Mouse (Mus musculus) heart, embryonic 16.5 days (tissue): ENCODE data around the gene Ndufaf2. TPM values are rescaled to one million over a fixed set of nuclear protein-coding genes. Genes with fewer than 3 reads are reported as not detected.

Experiments
- ATAC-seq: fragments of 200-750 bp; cut with Nextera tagmentation; replicated peaks from 2 replicates; pipeline ENCODE4 v1.8.0; 2017; ENCODE audit warnings: moderate number of reproducible peaks; ENCODE audit not compliant: insufficient read depth, low FRiP score; ENCODE audit errors: extremely low read depth
- H3K27ac ChIP-seq: fragments of 300-500 bp; sonication (generic); 2 replicates; pipeline ENCODE4 v1.5.1; 2014; ENCODE audit warnings: mild to moderate bottlenecking, low read length, control low read depth, moderate library complexity
- H3K27me3 ChIP-seq: fragments of 300-500 bp; sonication (generic); 2 replicates; pipeline ENCODE4 v1.6.1; 2014; ENCODE audit warnings: low read length, mixed read lengths; ENCODE audit not compliant: control insufficient read depth, insufficient read depth
- H3K36me3 ChIP-seq: fragments of 300-500 bp; sonication (generic); 2 replicates; pipeline ENCODE4 v1.6.1; 2014; ENCODE audit not compliant: control insufficient read depth, insufficient read depth
- H3K4me1 ChIP-seq: fragments of 300-500 bp; sonication (generic); 2 replicates; pipeline ENCODE4 v1.6.1; 2014; ENCODE audit warnings: low read length, mixed read lengths; ENCODE audit not compliant: control insufficient read depth, insufficient read depth
- H3K4me2 ChIP-seq: fragments of 300-500 bp; sonication (generic); 2 replicates; pipeline ENCODE4 v1.6.1; 2014; ENCODE audit warnings: low read depth, mild to moderate bottlenecking, control low read depth, low read length
- H3K4me3 ChIP-seq: fragments of 300-500 bp; sonication (generic); 2 replicates; pipeline ENCODE4 v1.5.1; 2014; ENCODE audit warnings: mild to moderate bottlenecking, control low read depth, low read length
- H3K9ac ChIP-seq: fragments of 300-500 bp; sonication (generic); 2 replicates; pipeline ENCODE4 v1.6.1; 2014; ENCODE audit warnings: low read length, control low read depth
- H3K9me3 ChIP-seq: fragments of 300-500 bp; sonication (generic); replicated peaks from 2 replicates; pipeline ENCODE4 v1.6.1; 2016; ENCODE audit warnings: low read length; ENCODE audit not compliant: control insufficient read depth
- WGBS: fragments of 180-500 bp; shearing (Covaris S2); extraction: QIAGEN DNeasy Blood & Tissue Kit; methylation state at CpG from one replicate; pipeline ENCODE4 v1.1.7; 2014; 5-methylcytosine and 5-hydroxymethylcytosine counted together
- polyA plus RNA-seq: library from polyadenylated mRNA; unstranded; fragments of >200 nt; fragmentation: Nextera tagmentation; extraction: Ambion mirVana; gene quantifications from 2 replicates; pipeline ENCODE4 v1.2.1, GENCODE M21; 2015

The Ndufaf2 gene
- 51.3 and 58.2 TPM in 2 replicates for polyA plus RNA-seq

- WGBS = under 1% methylated on average over 47 of the region's 47 CpGs
- no peak within 1 kb of the TSS; the same call in 1 of the 2 replicates for H3K27ac ChIP-seq
- peak; percentile 98 for ATAC-seq
These were observed at the start of gene Ndufaf2, which contains the start of gene Ercc8 for GRCm38 (mm10) chr13:108158465-108159240. TSS of gene Ndufaf2 (minus strand) at chr13:108158623. TSS of gene Ercc8 (plus strand) at chr13:108158731.

GRCm38 (mm10) chr13:108208090-108208489, 49.7 kb upstream of the Ndufaf2 start:
- no peak overlapping the region for H3K27ac ChIP-seq
- 68% methylated on average over 5 of the region's 5 CpGs for WGBS

More at GRCm38 (mm10) chr13:108158465-108159240, at the start of gene Ndufaf2, which contains the start of gene Ercc8:
- Histone ChIP-seq H3K4me2 (peak within 1 kb of the TSS; percentile 85), H3K36me3 (no peaks in the 10 kb centered on the region), H3K9me3 (no peaks in the 10 kb centered on the region), H3K9ac (peak within 1 kb of the TSS; percentile 82), H3K4me3 (peak within 1 kb of the TSS; percentile 97), H3K4me1 (peaks cover 11% of the 10 kb centered on the region), H3K27me3 (no peaks in the 10 kb centered on the region)

GRCm38 (mm10) chr13:108207447-108207846, 49.0 kb upstream of the Ndufaf2 start:
- no peaks in the 10 kb centered on the region for H3K36me3 ChIP-seq
- no peak for ATAC-seq
- no peak overlapping the region for H3K4me2 ChIP-seq
- no peaks in the 10 kb centered on the region for H3K9me3 ChIP-seq
- peaks cover 2% of the 10 kb centered on the region; the same call in 1 of the 2 replicates for H3K4me1 ChIP-seq
- H3K4me3 ChIP-seq = no peak overlapping the region
- H3K9ac ChIP-seq = no peak overlapping the region
- H3K27me3 ChIP-seq = peaks cover 10% of the 10 kb centered on the region; the same call in 1 of the 2 replicates
- H3K27ac ChIP-seq = no peak overlapping the region
- WGBS = 89% methylated on average over 2 of the region's 2 CpGs

More at GRCm38 (mm10) chr13:108208090-108208489, 49.7 kb upstream of the Ndufaf2 start:
- H3K9me3 ChIP-seq = no peaks in the 10 kb centered on the region
- peaks cover 14% of the 10 kb centered on the region for H3K27me3 ChIP-seq
- H3K9ac ChIP-seq = no peak overlapping the region
- no peaks in the 10 kb centered on the region for H3K36me3 ChIP-seq
- ATAC-seq = no peak
- peaks cover 2% of the 10 kb centered on the region; the same call in 1 of the 2 replicates for H3K4me1 ChIP-seq
- H3K4me2 ChIP-seq = no peak overlapping the region
- no peak overlapping the region for H3K4me3 ChIP-seq

- ATAC-seq = no peak
- H3K4me1 ChIP-seq = peaks cover 2% of the 10 kb centered on the region; the same call in 1 of the 2 replicates
- H3K9me3 ChIP-seq = no peaks in the 10 kb centered on the region
- H3K27ac ChIP-seq = no peak overlapping the region
- H3K27me3 ChIP-seq = no peaks in the 10 kb centered on the region
- no peaks in the 10 kb centered on the region for H3K36me3 ChIP-seq
- H3K4me3 ChIP-seq = no peak overlapping the region
- H3K4me2 ChIP-seq = no peak overlapping the region
- WGBS = 83% methylated on average over 3 of the region's 3 CpGs
- no peak overlapping the region for H3K9ac ChIP-seq
These were observed 46.4 kb upstream of the Ndufaf2 start for GRCm38 (mm10) chr13:108204857-108205256.

- Histone ChIP-seq H3K9me3 (no peaks in the 10 kb centered on the region), H3K4me3 (no peak overlapping the region), H3K27ac (no peak overlapping the region), H3K27me3 (no peaks in the 10 kb centered on the region), H3K4me2 (no peak overlapping the region), H3K36me3 (peaks cover 6% of the 10 kb centered on the region), H3K4me1 (no peaks in the 10 kb centered on the region), H3K9ac (no peak overlapping the region)
- no peak for ATAC-seq
- WGBS = 75% methylated on average over 6 of the region's 6 CpGs
These were observed 37.1 kb upstream of the Ndufaf2 start for GRCm38 (mm10) chr13:108195474-108195873.

- Histone ChIP-seq H3K4me1 (no peaks in the 10 kb centered on the region), H3K9ac (no peak overlapping the region), H3K4me3 (no peak overlapping the region), H3K36me3 (peaks cover 8% of the 10 kb centered on the region), H3K27ac (no peak overlapping the region), H3K27me3 (no peaks in the 10 kb centered on the region), H3K4me2 (no peak overlapping the region), H3K9me3 (no peaks in the 10 kb centered on the region)
- ATAC-seq = peak; percentile 77
- WGBS = 47% methylated on average over 11 of the region's 11 CpGs
These were observed 32.8 kb upstream of the Ndufaf2 start for GRCm38 (mm10) chr13:108191074-108191720.

GRCm38 (mm10) chr13:108187994-108188393, 29.6 kb upstream of the Ndufaf2 start:
- WGBS = 83% methylated on average over 4 of the region's 4 CpGs
- Histone ChIP-seq H3K4me3 (no peak overlapping the region), H3K27me3 (no peaks in the 10 kb centered on the region), H3K9ac (no peak overlapping the region), H3K27ac (no peak overlapping the region), H3K4me1 (no peaks in the 10 kb centered on the region), H3K36me3 (peaks cover 17% of the 10 kb centered on the region), H3K4me2 (no peak overlapping the region), H3K9me3 (no peaks in the 10 kb centered on the region)
- no peak for ATAC-seq

GRCm38 (mm10) chr13:108185530-108185929, 27.1 kb upstream of the Ndufaf2 start:
- WGBS = 88% methylated on average over 3 of the region's 3 CpGs
- ATAC-seq = no peak
- H3K27ac ChIP-seq = no peak overlapping the region
- H3K9ac ChIP-seq = no peak overlapping the region
- no peaks in the 10 kb centered on the region for H3K4me1 ChIP-seq
- no peak overlapping the region for H3K4me2 ChIP-seq
- no peaks in the 10 kb centered on the region for H3K27me3 ChIP-seq
- peaks cover 17% of the 10 kb centered on the region for H3K36me3 ChIP-seq
- no peak overlapping the region for H3K4me3 ChIP-seq
- H3K9me3 ChIP-seq = no peaks in the 10 kb centered on the region

- H3K27ac ChIP-seq = no peak overlapping the region
- peaks cover 19% of the 10 kb centered on the region for H3K36me3 ChIP-seq
- H3K4me1 ChIP-seq = no peaks in the 10 kb centered on the region
- H3K9me3 ChIP-seq = no peaks in the 10 kb centered on the region
- no peak overlapping the region for H3K4me2 ChIP-seq
- no peak overlapping the region for H3K4me3 ChIP-seq
- ATAC-seq = no peak
- H3K9ac ChIP-seq = no peak overlapping the region
- no peaks in the 10 kb centered on the region for H3K27me3 ChIP-seq
These were observed 26.4 kb upstream of the Ndufaf2 start for GRCm38 (mm10) chr13:108184743-108185255.
